Mouse (Mus musculus) neural tube, embryonic 11.5 days (tissue): ENCODE data around the gene Slc26a8. TPM values are rescaled to one million over a fixed set of nuclear protein-coding genes. Genes with fewer than 3 reads are reported as not detected.

Source experiments
- ATAC-seq: fragments of 200-750 bp; cut with Nextera tagmentation; 2 replicates; pipeline ENCODE4 v1.8.0; 2017; ENCODE audit warnings: moderate number of reproducible peaks, mild to moderate bottlenecking, moderate TSS enrichment, moderate library complexity; ENCODE audit not compliant: insufficient read depth, low FRiP score, low TSS enrichment
- DNase-seq: peaks from one replicate; pipeline ENCODE4 v3.0.0-alpha.2; 2015; ENCODE audit warnings: low spot score
- H3K27ac ChIP-seq: fragments of 300-500 bp; sonication (generic); 2 replicates; pipeline ENCODE4 v1.5.1; 2014; ENCODE audit warnings: low read depth, mild to moderate bottlenecking, low read length
- H3K27me3 ChIP-seq: fragments of 300-500 bp; sonication (generic); 2 replicates; pipeline ENCODE4 v1.6.1; 2014; ENCODE audit warnings: mild to moderate bottlenecking, low read length, mixed read lengths; ENCODE audit not compliant: control insufficient read depth, insufficient read depth
- H3K36me3 ChIP-seq: fragments of 300-500 bp; sonication (generic); 2 replicates; pipeline ENCODE4 v1.6.1; 2014; ENCODE audit warnings: mild to moderate bottlenecking, low read length, moderate library complexity, mixed read lengths; ENCODE audit not compliant: control insufficient read depth, insufficient read depth
- H3K4me1 ChIP-seq: fragments of 300-500 bp; sonication (generic); 2 replicates; pipeline ENCODE4 v1.6.1; 2014; ENCODE audit warnings: low read length, mixed read lengths; ENCODE audit not compliant: control insufficient read depth, insufficient read depth
- H3K4me2 ChIP-seq: fragments of 300-500 bp; sonication (generic); 2 replicates; pipeline ENCODE4 v1.6.1; 2014; ENCODE audit warnings: low read depth, mild to moderate bottlenecking, moderate library complexity
- H3K4me3 ChIP-seq: fragments of 300-500 bp; sonication (generic); 2 replicates; pipeline ENCODE4 v1.5.1; 2014; ENCODE audit warnings: low read depth, low read length
- H3K9ac ChIP-seq: fragments of 300-500 bp; sonication (generic); 2 replicates; pipeline ENCODE4 v1.6.1; 2014; ENCODE audit warnings: mild to moderate bottlenecking, low read length
- H3K9me3 ChIP-seq: fragments of 300-500 bp; sonication (generic); 2 replicates; pipeline ENCODE4 v1.6.1; 2016; ENCODE audit warnings: low read length; ENCODE audit not compliant: control insufficient read depth
- WGBS: fragments of 180-500 bp; shearing (Covaris S2); extraction: QIAGEN DNeasy Blood & Tissue Kit; methylation state at CpG from one replicate; pipeline ENCODE4 v1.1.7; 2014; 5-methylcytosine and 5-hydroxymethylcytosine counted together
- polyA plus RNA-seq: library from polyadenylated mRNA; unstranded; fragments of >200 nt; fragmentation: Nextera tagmentation; extraction: Ambion mirVana; gene quantifications from 2 replicates; pipeline ENCODE4 v1.2.1, GENCODE M21; 2014

Gene Slc26a8
- polyA plus RNA-seq, 1 experiment from 2014 or later, result 0.62 TPM

- H3K4me3 ChIP-seq, result no peak overlapping the region
- H3K36me3 ChIP-seq, result no peaks in the 10 kb centered on the region
- WGBS, result 97% methylated on average over 15 of the region's 15 CpGs
- H3K27me3 ChIP-seq, result no peaks in the 10 kb centered on the region
- DNase-seq (no peak), ATAC-seq (no peak)
- H3K9ac ChIP-seq, result no peak overlapping the region
- H3K4me1 ChIP-seq, result peaks cover 11% of the 10 kb centered on the region
- no peak overlapping the region for H3K27ac ChIP-seq
- H3K4me2 ChIP-seq, result no peak overlapping the region
- H3K9me3 ChIP-seq, result no peaks in the 10 kb centered on the region
Measured at GRCm38 (mm10) chr17:28625327-28625726, 64.7 kb downstream of the Slc26a8 start.

DNA sequence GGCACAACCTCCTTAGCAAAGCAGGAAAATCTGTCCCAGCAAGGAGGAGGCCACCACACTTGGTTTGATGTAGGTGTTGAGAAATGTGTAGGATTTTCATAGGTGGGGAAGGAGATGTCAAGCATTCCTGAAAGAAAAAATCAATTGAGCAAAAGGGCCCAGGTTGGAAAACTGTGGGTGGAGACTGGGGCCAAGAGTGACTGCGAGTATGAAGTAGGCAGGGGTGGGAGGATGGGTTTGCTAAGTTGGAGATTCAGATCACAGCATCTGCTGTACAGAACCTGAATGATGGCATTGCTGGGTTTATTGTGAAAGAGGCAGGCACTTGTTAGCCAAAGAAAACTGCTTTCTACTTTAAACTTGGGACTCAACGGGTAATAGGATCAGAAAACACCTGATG is 65.2 kb downstream of the Slc26a8 start:
- no peaks in the 10 kb centered on the region for H3K36me3 ChIP-seq

GRCm38 (mm10) chr17:28622300-28622759 is 67.7 kb downstream of the Slc26a8 start, which contains the start of gene Srpk1:
Srpk1 (minus strand) TSS chr17:28622709.
- Histone ChIP-seq H3K4me1 (peaks cover 11% of the 10 kb centered on the region), H3K9ac (peak within 1 kb of the TSS; percentile 97), H3K27me3 (no peaks in the 10 kb centered on the region), H3K27ac (peak within 1 kb of the TSS; percentile 76), H3K4me3 (peak within 1 kb of the TSS; percentile 98), H3K36me3 (no peaks in the 10 kb centered on the region), H3K9me3 (no peaks in the 10 kb centered on the region), H3K4me2 (peak within 1 kb of the TSS; percentile 92)
- ATAC-seq, result peak; percentile 95
- WGBS, result under 1% methylated on average over 51 of the region's 53 CpGs
- peak; percentile 96 for DNase-seq

More for the DNA sequence above, 65.2 kb downstream of the Slc26a8 start:
- Histone ChIP-seq H3K27ac (no peak overlapping the region), H3K4me1 (peaks cover 11% of the 10 kb centered on the region), H3K4me2 (no peak overlapping the region), H3K4me3 (no peak overlapping the region), H3K9ac (no peak overlapping the region), H3K9me3 (no peaks in the 10 kb centered on the region), H3K27me3 (no peaks in the 10 kb centered on the region)
- DNase-seq (no peak), ATAC-seq (no peak)
- 83% methylated on average over 2 of the region's 2 CpGs for WGBS

DNA sequence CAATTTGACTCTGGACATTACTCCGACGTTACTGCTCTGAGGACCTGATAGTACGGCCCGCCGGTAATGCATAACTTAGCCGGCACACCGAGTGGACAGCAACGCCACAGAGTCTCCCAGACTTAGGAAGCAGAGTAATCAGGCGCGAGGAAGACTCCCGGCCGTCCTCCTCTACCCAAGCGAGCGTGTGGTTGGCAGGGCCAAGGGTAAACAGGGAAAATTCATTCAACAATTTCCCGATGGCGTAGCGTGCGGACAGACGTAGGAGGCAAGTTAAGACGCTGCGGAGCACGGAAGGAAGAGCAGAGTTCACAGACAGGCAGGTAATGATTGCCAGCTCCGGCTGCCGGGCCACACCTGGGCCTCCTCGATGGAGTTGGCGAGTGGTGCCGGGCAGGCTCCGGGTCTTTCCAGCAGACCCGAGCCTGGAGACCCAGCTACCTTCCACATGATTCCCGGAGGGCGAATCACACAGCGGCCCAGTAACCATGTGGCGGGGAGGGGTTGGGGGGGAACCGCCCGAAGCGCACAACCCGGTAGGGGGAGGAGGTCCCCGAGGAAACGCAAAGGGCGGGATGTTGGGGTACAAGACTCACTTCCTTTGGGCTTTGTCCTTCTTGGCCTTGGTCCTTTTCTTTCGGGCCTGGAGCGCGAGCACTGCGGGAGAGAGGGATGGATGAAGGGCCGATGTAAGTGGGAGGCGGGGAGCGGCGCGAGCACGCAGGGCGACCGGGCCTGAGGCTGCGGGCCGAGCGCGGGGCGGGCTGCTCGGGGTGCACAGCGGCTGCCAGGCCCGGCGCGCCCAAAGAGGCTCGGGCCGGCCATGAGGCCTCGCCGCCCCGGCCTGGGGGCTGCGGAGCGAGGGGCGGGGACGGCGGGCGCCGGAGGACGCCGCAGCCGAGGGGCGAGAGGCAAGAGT is 68.4 kb downstream of the Slc26a8 start:
- Histone ChIP-seq H3K9ac (peak overlapping the region; percentile 97), H3K4me3 (peak overlapping the region; percentile 98), H3K9me3 (no peaks in the 10 kb centered on the region), H3K36me3 (no peaks in the 10 kb centered on the region), H3K27ac (peak overlapping the region; percentile 76), H3K4me2 (peak overlapping the region; percentile 92), H3K4me1 (peaks cover 11% of the 10 kb centered on the region), H3K27me3 (no peaks in the 10 kb centered on the region)
- under 1% methylated on average over 66 of the region's 78 CpGs for WGBS
- ATAC-seq (peak; percentile 76), DNase-seq (peak; percentile 77)

DNA sequence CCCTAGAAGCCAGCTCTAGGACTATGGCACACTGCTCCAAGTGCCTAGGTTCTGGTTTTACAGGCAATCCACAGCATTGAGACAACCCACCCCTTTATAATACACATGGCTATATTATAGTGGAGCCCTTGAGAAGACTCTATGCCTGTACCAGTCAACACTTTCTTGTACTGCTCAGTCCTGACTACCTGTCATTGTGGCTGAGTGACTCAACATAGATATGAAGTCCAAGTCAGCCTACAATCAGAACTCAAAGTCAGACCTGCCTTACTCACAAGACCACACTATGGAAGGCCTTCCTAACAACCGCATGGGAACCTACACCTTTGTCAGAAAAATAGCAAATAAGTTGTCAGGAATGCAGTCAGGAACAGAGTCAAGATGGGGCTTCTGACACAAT is 71.3 kb downstream of the Slc26a8 start:
- Histone ChIP-seq H3K4me3 (no peak overlapping the region), H3K9me3 (no peaks in the 10 kb centered on the region), H3K27ac (no peak overlapping the region), H3K27me3 (no peaks in the 10 kb centered on the region), H3K4me1 (peaks cover 11% of the 10 kb centered on the region), H3K36me3 (no peaks in the 10 kb centered on the region), H3K9ac (no peak overlapping the region), H3K4me2 (no peak overlapping the region)
- DNase-seq, result no peak
- 100% methylated on average over 1 of the region's 1 CpGs for WGBS
- ATAC-seq, result no peak

- H3K36me3 ChIP-seq, result no peaks in the 10 kb centered on the region
- H3K4me3 ChIP-seq, result no peak overlapping the region
- DNase-seq (no peak), ATAC-seq (no peak)
- H3K4me1 ChIP-seq, result peaks cover 11% of the 10 kb centered on the region
- no peaks in the 10 kb centered on the region for H3K9me3 ChIP-seq
- H3K27ac ChIP-seq, result no peak overlapping the region
- H3K27me3 ChIP-seq, result no peaks in the 10 kb centered on the region
- WGBS, result 92% methylated on average over 7 of the region's 7 CpGs
- H3K4me2 ChIP-seq, result no peak overlapping the region
- H3K9ac ChIP-seq, result no peak overlapping the region
Measured at GRCm38 (mm10) chr17:28618124-28618523, 71.9 kb downstream of the Slc26a8 start.

- Histone ChIP-seq H3K27ac (no peak overlapping the region), H3K9me3 (no peaks in the 10 kb centered on the region), H3K9ac (no peak overlapping the region), H3K4me2 (no peak overlapping the region), H3K27me3 (no peaks in the 10 kb centered on the region), H3K4me1 (peaks cover 9% of the 10 kb centered on the region), H3K36me3 (no peaks in the 10 kb centered on the region), H3K4me3 (no peak overlapping the region)
- ATAC-seq, result no peak
- DNase-seq, result no peak
- 91% methylated on average over 10 of the region's 10 CpGs for WGBS
Measured at GRCm38 (mm10) chr17:28617636-28618035, 72.4 kb downstream of the Slc26a8 start.

DNA sequence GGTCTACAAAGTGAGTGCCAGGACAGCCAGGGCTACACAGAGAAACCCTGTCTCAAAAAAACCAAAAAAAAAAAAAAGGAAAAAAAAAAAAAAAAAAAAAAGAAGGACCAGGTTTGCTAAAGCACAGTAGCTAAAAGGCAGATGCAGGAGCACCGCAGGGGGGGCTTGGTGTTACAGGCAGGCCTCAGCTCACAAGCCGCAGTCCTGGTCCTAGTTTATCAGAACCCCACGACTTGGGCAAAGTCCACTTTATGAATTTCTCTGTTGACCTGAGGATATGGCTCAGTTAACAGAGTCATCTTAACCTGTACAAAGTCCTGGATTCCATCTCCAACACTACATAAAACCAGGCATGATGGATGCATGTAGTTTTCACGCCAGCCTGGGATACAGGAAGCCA is 74.7 kb downstream of the Slc26a8 start:
- ATAC-seq (no peak), DNase-seq (no peak)
- Histone ChIP-seq H3K27me3 (no peaks in the 10 kb centered on the region), H3K4me3 (no peak overlapping the region), H3K4me1 (no peaks in the 10 kb centered on the region), H3K27ac (no peak overlapping the region), H3K9ac (no peak overlapping the region), H3K9me3 (no peaks in the 10 kb centered on the region), H3K4me2 (no peak overlapping the region), H3K36me3 (no peaks in the 10 kb centered on the region)
- 93% methylated on average over 4 of the region's 4 CpGs for WGBS

GRCm38 (mm10) chr17:28613096-28613495 is 76.9 kb downstream of the Slc26a8 start:
- DNase-seq, result no peak
- Histone ChIP-seq H3K27me3 (no peaks in the 10 kb centered on the region), H3K9me3 (no peaks in the 10 kb centered on the region), H3K4me1 (no peaks in the 10 kb centered on the region), H3K36me3 (no peaks in the 10 kb centered on the region), H3K4me3 (no peak overlapping the region), H3K27ac (no peak overlapping the region), H3K4me2 (no peak overlapping the region), H3K9ac (no peak overlapping the region)
- WGBS, result 94% methylated on average over 6 of the region's 6 CpGs
- ATAC-seq, result no peak
